Mouse (Mus musculus): ENCODE measurements at regions not wholly inside any gene's neighbourhood (a gene's known extent, or its start where the extent isn't known, plus 50 kb on each side); places are given as distances from the start of the nearest gene placed in this dataset.
"Not testable (repeated sequence)": the region's sequence is repeated elsewhere in the genome, so short reads cannot be mapped to it uniquely, and the experiment has no call there.

DNA sequence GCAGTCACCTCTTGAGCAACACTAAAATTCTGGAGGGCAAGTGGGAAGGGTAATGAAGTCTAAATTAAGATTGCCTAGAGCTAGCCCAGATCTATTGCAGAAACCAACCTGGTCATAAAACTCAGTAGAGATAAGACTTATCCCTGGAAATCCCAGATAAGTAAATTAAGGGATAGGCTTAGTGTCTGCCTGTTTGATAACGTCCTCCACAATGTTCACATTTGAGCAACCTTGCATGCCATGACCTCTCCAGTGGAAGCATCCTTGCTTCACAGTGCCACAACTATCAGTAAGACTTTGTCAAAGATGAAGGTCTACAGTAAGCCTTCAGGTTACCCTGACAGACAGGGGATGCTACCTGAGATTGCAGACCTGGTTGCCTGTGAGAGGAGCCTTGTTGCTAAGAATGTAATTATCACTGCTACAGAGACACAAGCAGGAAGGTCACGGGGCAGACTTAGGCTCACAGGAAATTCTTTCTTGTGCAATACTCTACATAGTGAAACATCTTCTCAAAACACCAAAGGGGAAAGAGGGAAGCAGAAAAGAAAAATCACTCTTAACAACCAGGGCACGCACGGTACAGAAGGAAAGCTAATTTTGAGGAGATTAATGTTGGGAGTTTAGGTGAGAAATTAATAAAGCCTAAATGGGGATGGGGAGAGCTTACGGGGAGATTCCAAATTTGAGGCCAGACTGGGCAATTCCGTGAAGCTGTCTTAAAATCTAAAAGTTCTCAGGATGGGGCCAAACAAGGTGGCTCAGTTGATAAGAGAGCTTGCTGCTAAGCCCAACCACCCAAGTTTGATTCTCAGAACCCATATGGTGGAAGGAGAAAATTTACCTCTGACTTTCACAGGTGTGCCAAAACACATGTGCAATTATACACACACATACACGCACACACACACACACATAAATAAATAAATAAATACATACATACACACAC is 56.9 kb upstream of the Prdm9 start:
- DNase-seq (ENCODE audit: extremely low spot score in 1 of 2, low spot score in 1 of 2): no peak

- DNase-seq (ENCODE audit: extremely low spot score in 1 of 2, low spot score in 1 of 2): peak in 1 of 2 experiments; percentile 6
Observed at GRCm38 (mm10) chr17:15622913-15623312, 58.8 kb upstream of the Prdm9 start.

GRCm38 (mm10) chr17:15630792-15631191 is 66.6 kb upstream of the Prdm9 start:
- no peak for DNase-seq (ENCODE audit: extremely low spot score in 1 of 2, low spot score in 1 of 2)

- DNase-seq (ENCODE audit: extremely low spot score in 1 of 2, low spot score in 1 of 2): no peak
Observed at GRCm38 (mm10) chr17:15631626-15632025, 67.5 kb upstream of the Prdm9 start.

- no peak for DNase-seq (ENCODE audit: extremely low spot score in 1 of 2, low spot score in 1 of 2)
Observed at GRCm38 (mm10) chr17:15632090-15632489, 67.9 kb upstream of the Prdm9 start.

DNA sequence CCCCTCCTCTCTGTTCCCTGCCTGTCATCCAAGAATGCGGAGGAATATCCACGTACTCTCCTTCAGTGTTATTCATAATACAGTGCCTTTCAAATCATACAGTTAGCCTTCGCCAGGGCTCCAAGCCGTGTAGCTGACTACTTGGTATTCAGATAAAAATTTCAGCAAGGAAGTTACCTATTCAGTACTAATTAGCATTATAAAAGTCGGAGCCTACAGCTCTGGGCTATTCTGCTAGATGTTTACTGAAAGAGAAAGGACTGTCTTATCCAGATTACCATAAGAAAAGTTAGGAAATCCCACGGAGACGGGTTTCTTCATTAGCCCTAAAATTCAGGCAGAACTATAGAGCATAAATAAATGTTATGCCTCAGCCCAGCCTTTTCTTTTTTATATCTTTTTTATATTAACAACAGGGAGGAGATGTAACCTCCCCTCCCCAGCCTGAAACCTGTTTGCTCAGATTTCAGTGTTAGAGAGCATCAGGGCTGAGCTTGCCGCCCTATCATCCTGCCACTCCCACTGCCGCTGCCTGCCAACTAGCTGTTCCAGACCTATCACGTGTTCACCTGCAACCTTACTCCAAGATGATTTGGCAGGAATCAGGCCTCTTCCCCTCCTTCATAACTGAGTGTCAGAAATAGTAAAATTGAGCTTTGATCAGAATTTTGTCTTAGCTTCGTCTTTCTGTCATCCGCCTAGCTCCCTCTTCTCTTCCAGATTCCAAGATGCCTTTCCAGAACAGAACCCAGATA is 65.5 kb upstream of the Chd1 start:
- DNase-seq (ENCODE audit: extremely low spot score in 1 of 2, low spot score in 1 of 2): not testable (repeated sequence)

- no peak for DNase-seq (ENCODE audit: extremely low spot score in 1 of 2, low spot score in 1 of 2)
Observed at GRCm38 (mm10) chr17:15640776-15641175, 64.0 kb upstream of the Chd1 start.

- no peak for DNase-seq (ENCODE audit: extremely low spot score in 1 of 2, low spot score in 1 of 2)
Observed at GRCm38 (mm10) chr17:15641764-15642163, 63.0 kb upstream of the Chd1 start.

GRCm38 (mm10) chr17:15646768-15647167 is 58.0 kb upstream of the Chd1 start:
- DNase-seq (ENCODE audit: extremely low spot score in 1 of 2, low spot score in 1 of 2): no peak

DNA sequence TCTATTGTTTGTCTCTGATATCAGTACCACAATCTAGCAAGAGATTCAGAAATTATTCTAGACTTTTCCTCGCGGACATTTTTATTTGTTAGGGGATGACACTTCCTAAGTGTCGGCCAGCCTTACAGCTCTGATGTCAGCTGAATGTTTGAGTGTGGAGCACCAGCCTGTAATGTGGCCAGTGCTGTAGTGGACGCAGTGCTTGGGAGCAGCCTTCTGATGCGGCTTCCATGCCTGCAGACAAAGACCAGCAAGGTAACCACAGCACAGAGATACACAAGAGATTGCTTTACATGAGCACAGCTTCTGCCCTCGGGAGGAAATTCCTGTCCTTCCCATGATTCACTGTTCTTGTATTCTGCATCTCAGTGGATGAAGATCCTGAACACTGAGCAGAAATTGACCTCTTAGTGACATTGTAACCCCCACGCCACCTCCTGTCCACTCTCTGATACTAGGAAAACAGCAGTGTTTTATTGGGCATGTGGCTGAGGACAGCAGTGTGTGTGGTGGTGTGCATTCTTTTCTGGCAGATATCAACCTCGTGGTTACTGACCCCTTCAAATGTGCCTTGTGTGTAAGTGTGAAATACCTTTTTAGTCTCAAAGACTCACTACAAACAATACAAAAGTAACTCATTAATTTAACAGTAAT is 54.6 kb upstream of the Chd1 start:
- DNase-seq (ENCODE audit: extremely low spot score in 1 of 2, low spot score in 1 of 2): no peak

DNA sequence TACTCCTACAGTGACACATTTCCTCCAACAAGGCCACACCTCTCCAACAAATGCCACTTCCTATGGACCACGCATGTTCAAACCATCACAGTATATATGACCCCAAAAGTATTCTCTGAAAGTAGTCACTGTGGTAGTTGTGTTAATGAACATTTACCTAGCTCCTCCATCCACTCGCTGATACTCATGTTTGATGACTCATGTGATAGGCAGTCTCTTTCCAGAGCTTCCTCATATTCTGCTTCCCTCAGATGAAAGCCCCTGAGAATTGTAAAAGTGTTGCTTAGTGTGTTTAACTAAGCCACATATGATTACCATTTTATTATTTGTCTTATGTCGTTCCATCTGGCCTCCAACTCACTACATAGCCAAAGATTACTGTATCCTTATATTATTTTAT is 52.9 kb upstream of the Chd1 start:
- DNase-seq (ENCODE audit: extremely low spot score in 1 of 2, low spot score in 1 of 2): no peak

Measured in layer of hippocampus, postnatal 25 days (tissue).